Mouse (Mus musculus) mesoderm, embryonic 11.5 days (tissue): Measurements from ENCODE around the gene Kcnb1.
"Not testable (repeated sequence)": the region's sequence is repeated elsewhere in the genome, so short reads cannot be mapped to it uniquely, and the experiment has no call there.

Source experiments
- DNase-seq: peaks from one replicate; pipeline ENCODE4 v3.0.0-alpha.2; 2012; ENCODE audit warnings: low read depth, low spot score

Kcnb1 gene

DNA sequence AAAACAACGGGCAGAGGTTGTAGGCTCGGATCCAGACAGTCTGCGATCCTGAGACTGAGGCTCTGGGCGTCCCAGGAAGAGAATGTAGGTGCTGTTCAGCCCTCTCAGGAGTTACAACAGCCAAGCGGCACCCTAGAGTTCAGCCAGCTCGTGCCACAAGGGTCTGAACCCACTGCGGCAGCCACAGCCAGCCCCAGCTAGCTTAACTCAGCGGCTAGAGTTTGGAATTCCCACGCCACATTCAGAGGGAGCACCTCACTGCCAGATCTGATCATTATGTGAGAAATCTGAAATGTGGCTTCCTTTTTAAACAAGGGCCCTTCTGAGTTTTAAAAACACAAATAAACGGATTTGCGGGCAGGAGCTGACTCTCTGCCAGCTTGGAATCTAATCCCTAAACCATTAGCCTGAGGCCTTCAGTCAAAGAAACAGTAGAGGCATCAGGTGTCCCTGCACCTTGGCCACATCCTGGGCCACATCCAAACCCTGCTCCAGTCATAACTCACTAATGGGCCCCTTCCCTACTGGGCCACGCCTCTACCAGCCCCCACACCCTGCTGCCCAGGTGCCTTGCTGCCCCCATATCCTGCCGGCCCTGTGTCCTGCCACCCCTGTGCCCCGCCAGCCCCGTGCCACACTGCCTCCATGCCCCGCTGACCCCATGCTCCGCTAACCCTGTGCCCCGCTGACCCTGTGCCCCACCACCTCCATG, 16.1 kb upstream of the Kcnb1 start:
- DNase-seq: no peak

DNA sequence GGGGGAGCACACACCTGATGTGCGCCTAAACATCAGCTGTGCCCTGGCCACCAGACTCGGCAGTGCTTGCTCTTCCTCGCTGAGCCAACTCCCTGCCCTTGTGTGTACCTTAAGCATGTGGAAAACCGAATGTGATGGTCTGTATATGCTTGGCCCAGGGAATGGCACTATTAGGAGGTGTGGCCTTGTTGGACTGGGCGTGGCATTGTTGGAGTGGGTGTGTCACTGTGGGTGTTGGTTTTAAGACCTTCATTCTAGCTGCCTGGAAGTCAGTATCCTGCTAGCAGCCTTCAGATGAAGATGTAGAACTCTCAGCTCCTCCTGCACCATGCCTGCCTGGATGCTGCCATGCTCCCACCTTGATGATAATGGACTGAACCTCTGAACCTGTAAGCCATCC, 14.7 kb upstream of the Kcnb1 start:
- DNase-seq: not testable (repeated sequence)

DNA sequence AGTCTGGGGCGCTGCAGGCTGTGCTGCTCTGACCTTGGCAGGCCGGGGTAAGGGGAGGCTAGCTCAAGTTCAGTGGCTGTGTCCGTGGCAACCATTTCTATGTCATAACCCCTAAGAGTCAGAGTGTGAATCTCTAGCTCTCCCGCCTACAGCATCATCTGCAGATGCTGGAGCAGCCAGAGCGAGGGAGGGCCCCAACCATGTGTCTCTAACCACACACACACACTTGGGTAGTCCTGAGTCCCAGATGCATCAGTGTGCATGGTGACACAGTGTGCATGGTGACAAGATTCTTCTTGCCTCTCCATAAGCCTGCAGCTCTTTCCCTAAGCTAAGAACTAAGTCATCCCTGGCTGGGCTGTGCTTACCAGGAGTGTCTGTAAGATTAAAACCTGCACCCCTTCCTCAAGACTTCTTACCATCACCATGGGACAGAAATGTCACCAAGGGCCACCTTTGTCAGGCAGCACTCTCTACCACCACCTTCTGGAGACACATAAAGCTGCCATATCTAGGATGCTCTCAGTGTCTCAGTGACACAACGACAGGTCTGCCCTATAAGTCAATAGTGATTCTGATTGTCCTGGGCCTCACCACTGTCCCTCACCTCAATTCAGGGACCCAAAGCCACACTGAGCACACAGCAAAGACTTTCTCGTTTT, 13.7 kb upstream of the Kcnb1 start:
- DNase-seq: no peak

DNA sequence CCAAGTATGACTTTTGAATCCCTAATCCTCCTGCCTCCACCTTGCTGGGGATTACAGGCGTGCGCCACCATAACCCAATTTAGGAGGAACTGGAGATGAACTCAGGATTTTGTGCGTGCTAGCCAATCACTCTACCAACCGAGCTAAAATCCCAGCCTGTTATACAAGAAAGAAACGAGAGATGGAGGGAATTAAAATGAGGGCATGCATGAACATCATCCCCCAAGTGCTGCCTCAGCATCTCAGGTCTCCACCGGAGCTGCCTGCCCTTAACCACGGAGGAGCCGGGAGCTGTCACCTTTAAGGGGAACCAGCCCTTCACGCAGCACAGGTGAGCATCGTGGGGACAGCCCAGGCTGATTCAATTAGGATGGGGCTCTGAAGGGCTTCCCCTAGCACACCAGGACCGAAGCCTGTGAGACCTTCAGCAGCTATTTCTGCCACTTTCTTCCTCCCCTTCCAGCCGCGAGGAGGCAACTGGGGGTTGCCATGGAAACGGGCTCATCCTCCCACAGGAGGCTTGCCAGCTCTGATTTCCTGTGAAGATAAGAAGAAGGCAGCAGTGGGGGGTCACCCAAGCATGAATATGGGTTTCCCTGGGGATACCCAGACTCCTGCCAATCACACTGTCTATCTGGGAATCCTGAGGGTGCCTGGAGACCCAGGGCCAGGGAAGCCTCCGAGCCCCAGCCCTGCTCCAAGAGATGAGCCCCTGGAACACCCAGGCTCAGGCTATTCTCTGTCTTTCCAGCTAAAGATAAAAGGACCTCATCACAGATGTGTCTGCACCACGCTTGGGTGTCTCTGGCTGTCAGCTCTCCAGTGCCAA, 11.7 kb upstream of the Kcnb1 start:
- peak; percentile 56 for DNase-seq

DNA sequence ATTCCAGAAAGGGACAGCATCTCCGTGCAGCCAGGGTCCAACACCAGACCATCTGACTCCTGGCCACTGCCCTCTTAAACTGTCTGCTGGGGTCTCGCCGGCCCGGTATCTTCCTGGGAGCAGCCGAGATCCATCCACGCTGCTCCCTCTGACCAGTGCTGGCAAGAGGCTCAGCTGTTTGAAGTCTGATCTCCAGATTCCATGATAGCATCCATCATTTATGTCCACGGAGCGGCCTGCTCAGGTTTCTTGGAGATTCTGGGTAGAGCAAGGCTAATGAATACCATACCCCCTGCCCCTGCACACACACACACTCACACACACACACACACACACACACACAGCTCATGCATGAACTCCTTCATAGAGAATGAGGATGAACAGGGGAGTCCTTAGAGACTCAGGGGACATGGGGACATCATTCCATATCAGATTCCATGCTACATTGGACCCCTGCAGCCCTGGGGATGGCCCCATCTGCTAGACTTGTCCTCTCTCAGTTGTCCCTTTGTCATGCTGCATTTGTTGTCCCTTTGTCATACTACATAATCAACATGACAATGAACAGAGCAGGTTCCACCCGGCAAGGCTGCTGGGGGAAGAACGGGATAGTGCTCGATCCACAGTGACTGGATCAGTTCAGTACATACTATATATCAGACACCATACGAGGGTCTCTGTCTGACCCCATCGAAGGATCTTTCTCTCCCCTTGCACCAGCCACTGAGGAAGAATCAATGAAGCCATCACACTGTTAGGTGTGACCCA, 8.9 kb upstream of the Kcnb1 start:
- DNase-seq: peak; percentile 63

DNA sequence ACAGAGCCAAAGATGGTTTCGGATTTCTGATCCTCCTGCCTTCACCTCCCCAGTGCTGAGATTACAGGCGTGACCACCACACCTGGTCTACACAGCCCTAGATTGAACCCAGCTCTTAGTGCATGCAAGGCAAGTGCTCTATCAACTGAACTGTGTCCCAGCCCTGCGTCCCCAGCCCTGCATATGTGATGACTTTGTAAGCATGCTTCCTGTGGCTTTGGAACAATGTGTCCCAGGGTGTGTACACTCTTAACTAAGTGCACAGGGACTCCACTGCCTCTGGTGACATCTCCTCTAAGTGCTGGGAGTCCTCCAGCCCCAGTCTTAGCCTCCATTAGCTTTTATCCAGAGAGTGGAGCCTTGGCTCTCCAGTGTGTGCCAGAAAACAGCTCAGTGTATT, 3.4 kb upstream of the Kcnb1 start:
- DNase-seq: no peak

DNA sequence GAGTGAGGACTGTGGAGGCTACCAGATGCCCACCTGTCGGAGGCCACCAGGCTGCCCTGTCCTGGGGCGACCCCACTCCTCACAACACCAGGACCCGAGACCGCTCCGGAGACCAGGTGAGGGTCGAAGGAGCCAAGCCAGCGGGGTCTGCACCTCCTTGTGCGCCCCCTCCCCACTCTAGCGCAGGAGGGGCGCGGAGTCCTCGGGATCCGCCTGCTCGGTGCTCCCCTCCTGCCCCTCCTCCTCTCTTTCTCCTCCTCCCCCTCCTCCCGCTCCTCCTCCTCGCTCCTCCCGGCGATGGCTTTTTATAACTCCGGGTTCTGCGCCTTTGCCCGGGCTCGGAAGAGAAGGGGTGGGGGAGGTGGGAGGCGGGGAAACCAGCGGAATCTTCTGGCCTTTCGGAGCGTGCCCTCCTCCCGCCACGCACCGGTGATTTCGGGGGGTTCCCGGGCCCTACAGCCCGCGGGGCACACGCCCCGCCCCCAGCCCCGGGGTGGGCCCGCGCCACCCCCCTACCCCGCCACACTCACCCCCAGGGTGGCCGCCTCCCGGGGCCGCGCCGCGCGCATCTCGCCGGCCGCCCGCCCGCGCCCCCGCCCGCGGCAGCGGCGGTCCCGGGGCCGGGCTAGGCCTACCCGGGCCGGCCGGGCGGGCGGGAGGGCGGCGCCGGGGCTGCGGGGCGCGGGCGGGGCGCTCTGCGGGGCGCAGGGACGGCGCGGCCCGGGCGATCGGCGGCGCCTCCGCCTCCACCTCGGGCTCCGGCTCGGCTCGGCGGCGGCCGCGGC, 472 bp downstream of the Kcnb1 start:
- DNase-seq: peak; percentile 48

DNA sequence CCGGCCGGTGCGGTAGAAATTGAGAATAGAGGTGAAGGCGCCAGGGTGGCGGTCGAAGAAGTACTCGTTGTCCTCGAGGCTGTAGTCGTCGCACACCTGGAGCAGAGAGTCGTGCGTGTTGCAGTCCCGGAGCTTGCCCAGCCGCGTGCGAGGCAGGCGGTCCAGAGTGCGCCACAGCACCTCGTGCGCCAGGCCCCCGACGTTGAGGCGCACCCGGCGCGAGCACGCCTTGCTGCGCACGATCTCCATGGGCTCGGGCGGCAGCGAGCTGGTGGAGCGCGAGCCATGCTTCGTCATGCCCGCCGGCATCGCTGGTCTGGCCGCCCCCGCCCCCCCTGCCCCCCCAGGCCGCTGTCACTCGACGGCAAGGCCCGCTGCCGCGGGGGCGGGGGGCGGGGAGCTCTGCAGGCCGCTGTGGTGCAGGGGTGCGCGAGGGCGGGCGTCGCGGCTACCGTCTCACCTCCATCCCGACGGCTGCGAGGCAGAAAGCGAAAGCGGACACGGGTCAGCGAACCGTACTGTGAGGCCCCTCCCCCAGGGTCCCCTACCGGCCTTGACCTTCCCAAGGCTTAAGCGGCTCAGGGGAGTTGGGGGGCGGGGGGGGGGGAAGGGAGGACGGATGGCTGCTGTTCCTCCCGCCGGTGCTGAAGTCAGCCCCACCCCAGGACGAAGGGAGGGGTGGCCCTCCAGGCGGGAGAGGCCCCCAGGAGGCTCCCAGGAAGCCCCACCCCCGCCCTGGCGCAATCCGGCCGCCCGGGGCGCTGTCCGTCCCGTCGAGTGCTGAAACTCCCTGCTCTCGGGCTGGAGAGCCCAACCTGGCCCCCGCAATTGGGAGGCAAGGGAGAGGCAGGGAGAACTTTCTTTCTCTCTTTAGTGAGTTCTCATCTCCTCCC, 1.4 kb downstream of the Kcnb1 start:
- DNase-seq: peak; percentile 79

DNA sequence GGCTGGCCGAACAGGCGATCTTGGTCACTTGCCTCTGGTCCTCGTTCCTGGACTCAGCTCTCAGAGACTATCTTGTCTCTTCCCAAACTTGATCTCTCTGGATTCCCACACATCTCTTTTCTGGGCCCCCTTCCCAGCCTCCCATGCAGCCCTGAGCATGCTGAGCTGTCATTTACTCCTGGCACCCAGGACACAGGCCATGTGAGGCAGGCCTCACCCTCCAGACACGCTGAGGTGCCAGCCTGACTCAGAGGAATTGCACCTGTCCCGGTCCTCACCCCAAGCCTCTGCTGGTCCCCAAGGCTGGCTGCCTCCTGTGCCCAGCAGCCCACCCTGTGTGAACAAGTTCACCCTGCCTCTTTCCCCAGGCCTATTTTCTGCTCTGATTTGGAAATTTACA, 2.8 kb downstream of the Kcnb1 start:
- no peak for DNase-seq

DNA sequence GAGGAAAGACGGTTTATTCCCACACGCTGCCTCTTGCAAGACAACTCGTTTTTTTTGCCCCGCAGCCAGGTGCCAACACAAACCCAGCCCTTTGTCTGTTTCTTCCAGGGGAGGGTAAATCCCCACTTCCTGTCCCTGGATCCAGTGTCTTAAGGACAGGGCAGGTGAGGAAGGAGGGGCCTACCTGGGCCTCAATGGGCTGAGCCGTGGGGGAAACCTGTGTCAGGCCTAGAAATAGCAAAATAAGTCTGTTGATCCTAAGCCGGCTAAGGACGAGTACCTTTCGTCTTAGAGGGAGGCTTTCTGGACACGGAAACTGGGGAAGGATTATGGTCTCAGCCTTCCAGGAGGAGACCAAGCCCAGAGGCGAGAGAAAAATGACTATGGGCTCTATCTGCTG, 3.4 kb downstream of the Kcnb1 start:
- DNase-seq: no peak

DNA sequence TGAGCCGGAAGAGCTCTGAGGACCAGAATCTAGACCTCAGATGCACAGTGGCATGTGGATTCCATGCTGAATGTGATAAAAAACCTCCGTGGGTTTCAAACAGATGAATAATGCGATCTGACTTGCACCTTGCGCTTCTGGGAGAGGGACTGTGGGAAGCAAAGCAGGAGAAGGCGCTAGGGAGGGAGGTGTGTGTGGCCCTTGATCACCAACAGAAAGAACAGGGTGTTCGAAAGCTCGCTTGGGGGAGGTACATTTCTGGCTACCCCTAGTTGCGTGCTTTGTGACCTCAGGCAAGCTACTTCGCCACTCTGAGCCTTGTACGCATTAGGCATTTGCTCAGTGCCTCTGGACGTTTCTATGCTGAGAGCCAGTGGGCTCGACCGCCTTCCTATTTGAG, 4.0 kb downstream of the Kcnb1 start:
- DNase-seq: no peak

DNA sequence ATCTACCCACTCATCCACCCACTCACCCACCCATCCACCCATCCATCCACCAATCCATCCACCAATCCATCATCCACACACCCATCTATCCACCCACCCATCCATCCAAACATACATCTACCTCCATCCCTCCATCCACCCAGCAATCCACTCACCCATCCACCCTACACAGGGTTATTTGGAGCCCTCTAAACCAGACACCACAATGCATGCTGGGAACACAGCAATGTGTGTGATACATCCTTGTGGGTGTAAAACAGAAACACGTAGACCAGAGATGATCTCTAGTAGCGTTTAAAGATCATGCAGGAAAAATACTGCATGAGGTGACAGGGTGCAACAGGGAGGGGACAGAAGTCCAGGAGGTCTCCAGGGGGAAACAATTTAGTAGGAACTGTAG, 4.5 kb downstream of the Kcnb1 start:
- no peak for DNase-seq

DNA sequence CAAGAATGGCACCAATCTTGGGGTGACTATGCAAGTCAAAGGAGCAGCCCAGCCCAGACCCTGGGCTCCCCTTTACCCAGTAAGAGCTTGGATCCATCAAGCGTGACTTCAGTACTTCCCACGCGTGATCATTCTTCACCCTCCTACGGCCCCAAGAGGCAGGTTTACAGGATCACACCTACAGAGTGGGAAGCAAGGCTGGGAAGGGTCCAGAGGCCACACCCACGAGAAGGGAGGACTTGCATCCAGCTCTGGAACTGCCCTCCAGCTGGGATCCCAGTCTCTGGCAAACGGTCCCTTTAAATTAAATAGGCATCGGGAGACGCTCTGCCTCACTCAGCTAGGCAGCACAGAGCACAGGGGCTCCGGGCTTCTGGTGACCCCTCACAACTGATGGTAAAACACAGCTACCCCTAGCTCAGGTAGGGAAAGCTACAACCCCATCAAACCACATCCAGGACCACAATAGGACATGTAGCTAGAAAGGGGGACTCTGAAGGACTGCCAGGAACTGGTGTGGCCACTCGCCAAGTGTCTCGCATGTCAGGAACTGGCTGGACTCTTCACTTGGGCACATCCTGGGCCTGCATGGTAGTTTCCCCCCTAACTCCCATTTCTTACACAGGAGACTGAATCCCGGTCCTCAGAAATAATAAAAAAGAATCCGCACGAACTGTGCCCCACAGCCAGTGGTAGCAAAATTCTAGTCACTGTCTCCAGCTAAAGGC, 8.1 kb downstream of the Kcnb1 start:
- DNase-seq: no peak

DNA sequence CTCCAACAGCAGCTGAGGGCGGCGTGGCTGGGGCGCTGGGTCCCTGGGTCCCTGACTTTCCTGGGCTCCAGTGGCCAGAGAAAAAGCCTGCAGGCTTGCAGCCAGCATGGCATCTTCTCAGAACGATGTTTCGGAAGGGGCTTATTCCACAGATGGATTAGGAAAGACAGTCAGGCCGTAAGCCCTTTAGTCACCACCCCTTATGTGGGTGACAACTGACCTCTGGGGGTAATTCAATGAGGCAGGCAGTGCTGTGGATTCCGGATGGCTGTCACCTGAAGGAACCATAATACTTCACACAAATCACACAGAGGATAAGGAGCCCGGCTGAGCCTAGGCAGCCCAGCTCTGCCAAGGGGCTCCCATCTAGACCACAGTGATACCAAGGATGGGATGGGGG, 8.9 kb downstream of the Kcnb1 start:
- DNase-seq: no peak

DNA sequence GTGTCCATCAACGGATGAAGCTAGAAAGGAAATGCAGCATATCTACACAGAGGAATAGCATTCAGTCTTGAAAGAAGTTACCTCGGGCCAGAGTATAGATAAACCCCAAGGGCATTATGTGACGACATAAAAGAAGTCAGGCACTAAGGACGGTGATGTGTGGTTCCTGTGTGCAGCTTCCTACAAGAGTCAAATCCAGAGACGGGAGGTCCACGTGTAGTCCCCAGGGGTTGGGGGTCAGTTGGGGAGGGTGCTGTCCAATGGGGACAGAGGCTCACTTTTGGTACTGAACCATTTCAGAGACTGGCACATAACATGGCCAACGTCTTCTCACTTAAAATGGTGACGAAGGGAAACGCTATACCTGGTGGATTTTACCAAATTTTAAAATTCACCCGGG, 10.7 kb downstream of the Kcnb1 start:
- DNase-seq: no peak

DNA sequence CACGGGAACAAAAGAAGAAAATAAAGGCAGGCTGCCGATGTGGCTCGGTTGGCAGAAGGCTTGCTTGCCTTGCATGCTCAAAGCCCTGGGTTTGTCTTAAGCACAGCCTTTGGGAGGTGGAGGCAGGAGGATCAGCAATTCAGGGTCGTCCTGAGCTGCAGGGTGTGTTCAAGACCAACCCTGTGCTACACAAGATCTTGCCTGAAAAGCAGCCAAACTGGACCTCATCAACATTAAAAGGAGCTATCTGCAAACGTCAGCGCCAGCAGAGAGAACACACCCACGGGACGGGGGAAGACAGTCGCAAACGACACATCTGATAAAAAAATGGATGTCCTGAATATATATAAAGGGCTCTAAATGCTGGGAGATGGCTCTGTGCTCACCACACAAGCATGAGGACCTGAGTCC, 12.7 kb downstream of the Kcnb1 start:
- no peak for DNase-seq

DNA sequence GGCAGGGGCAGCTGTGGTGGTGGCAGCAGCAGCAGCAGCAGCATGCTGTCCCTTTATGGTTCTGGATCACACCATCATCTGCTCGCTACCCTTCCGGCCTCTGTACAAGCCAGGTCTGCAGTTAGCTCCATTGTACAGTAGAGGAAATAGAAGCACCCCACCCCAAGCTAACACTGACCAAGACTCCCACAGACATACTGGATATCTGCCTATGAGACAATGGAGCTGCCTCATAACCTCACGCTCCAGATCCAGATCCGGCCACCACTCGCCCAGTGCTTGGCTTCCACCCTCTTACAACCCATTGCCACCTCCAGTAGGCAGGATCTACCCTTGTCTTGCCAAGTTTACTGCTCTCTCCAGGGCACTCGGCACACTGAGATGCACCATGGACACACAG, 14.7 kb downstream of the Kcnb1 start:
- no peak for DNase-seq

DNA sequence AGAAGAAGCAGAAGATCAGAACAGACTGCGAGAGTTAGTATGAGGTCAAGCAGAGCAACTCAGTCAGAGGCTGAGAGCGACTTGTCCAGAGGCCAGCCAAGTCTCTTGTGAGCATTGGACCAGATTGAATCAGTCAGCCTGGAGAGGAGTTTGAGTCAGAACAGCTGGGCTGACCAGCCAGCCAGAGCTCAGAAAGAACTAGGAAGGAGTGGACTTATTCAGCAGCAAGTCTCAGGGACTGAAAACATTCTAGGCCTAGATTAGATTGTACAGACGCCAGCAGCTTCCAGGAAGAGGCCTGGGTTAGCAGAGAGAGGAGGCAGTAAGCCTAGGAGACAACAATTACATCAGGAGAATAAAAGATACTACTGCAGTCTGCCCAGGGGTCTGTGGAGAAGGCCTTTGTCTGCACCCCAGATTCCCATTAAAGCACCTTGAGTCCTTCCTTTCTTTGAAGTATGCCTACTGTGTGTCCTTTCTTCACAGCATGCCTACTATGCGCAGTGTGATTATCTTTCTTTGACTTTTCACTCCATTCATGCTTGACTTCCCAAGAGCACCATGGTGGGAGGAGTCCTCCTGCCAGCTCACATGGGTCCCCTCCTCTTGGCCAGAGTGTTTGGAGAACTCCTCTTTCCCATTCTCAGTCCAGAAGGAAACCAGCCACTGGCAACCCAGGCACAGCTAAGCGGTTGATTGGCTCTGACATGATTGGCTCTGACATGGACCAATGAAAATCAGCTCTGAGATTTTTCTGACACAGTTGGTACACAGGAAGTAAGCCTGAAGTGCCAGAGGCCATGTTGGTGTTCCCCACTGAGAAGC, 16.7 kb downstream of the Kcnb1 start:
- no peak for DNase-seq
